Mouse (Mus musculus): ENCODE measurements around the gene Ythdf1.

Ythdf1 gene

GRCm38 (mm10) chr2:180870006-180870405, 50.7 kb downstream of the Ythdf1 start:
- DNase-seq: no peak

DNA sequence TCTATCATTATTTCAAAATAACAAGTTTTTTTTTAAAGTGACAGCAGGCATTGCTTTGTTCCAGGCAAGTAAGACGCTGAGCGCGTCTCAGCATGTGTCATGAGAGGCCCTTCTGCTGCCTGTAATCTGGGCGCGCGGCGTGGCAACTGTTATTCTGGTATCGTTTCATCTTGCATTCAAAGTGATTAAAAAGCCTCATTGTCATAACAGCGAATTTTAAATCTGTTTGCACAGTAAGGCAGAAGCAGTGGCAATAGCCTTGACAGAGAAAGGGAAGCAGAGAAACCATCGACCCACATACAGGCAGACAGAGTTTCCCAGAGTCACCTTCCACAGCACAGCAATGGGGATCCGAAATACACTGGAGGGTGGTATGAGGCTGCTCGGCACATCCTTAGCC, 59.2 kb downstream of the Ythdf1 start:
- DNase-seq: no peak

- no peak for DNase-seq
Observed at GRCm38 (mm10) chr2:180857121-180857520, 63.6 kb downstream of the Ythdf1 start.

DNA sequence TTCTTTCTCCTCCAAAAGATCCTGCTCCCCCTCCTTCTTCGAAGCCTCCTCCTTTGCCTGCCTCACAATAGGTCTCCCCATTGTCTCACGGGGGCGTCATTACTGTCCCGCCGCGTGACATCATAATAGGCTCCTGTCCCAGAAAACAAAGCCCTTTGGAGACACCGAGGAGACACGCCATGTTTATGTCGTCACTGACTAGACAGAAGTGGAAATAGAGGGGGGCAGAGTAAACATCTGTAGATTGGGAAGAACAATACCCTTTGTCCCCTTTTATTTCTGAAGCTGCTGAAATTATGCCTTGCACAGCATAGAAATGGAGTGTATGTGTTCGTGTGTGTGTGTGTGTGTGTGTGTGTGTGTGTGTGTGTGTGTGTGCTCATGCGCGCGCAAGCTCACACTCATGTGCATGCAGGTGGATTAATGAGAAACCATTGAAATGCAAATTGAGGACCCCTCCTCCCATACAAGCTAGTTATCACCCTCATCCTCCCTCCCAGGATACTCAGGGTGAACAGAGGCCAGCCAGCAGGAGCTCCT, 65.7 kb downstream of the Ythdf1 start:
- no peak for DNase-seq
